ENCODE assay signal across 26 mouse cellular contexts in genomic region chr11:84391126-84391525, GRCm38 (mm10).
"Had no signal": no experiment of that assay in that cellular context is flagged by ENCODE, and none has a peak within 500 bp of the region (broad histone marks: within the 10 kb centered on the region; RNA-seq: fewer than 3 reads in every experiment).

No protein-coding gene starts in this region.

- DNase-seq: gastrocnemius, adult 2 months; gastrocnemius, postnatal 10 days; gastrocnemius, postnatal 25 days; heart, postnatal 4 days; kidney, adult 18-20 months; kidney, adult 8-10 months; kidney, postnatal 10 days; kidney, postnatal 25 days; kidney, postnatal 4 days; liver; liver, embryonic 13.5 days; liver, postnatal 0 days had no signal

- H3K9ac ChIP-seq: heart, embryonic 13.5 days; hindbrain, embryonic 12.5 days; hindbrain, embryonic 14.5 days; intestine, embryonic 15.5 days; limb, embryonic 12.5 days; liver, embryonic 13.5 days; liver, embryonic 15.5 days; liver, postnatal 0 days had no signal

- H3K4me2 ChIP-seq: heart, embryonic 13.5 days; hindbrain, embryonic 12.5 days; hindbrain, embryonic 14.5 days; intestine, embryonic 15.5 days; limb, embryonic 12.5 days; liver, embryonic 11.5 days; liver, embryonic 13.5 days; liver, embryonic 15.5 days had no signal

- H3K27ac ChIP-seq: gastrocnemius, adult 2 months; heart, embryonic 13.5 days; hindbrain, embryonic 10.5 days; hindbrain, embryonic 12.5 days; hindbrain, embryonic 14.5 days; intestine, embryonic 15.5 days; layer of hippocampus, adult 2 months; left cerebral cortex, adult 2 months; limb, embryonic 10.5 days; limb, embryonic 12.5 days; liver, embryonic 13.5 days; liver, embryonic 15.5 days had no signal

- ATAC-seq: hindbrain, embryonic 16.5 days; inflammation-experienced regulatory T-cells, adult 6 months; intestine, embryonic 15.5 days; intestine, postnatal 0 days; liver, postnatal 0 days had no signal

- H3K4me3 ChIP-seq: gastrocnemius, adult 2 months; heart, embryonic 13.5 days; hindbrain, embryonic 10.5 days; hindbrain, embryonic 12.5 days; intestine, embryonic 15.5 days; layer of hippocampus, adult 2 months; left cerebral cortex, adult 2 months; limb, embryonic 10.5 days; limb, embryonic 12.5 days; liver, embryonic 13.5 days; liver, embryonic 15.5 days had no signal

- H3K27me3 ChIP-seq: heart, embryonic 13.5 days; hindbrain, embryonic 12.5 days; intestine, embryonic 15.5 days; limb, embryonic 12.5 days; liver, embryonic 13.5 days; liver, embryonic 15.5 days had no signal

- H3K9me3 ChIP-seq: heart, embryonic 13.5 days; hindbrain, embryonic 10.5 days; hindbrain, embryonic 12.5 days; intestine, embryonic 15.5 days; limb, embryonic 10.5 days; limb, embryonic 12.5 days; liver, embryonic 13.5 days; liver, embryonic 15.5 days had no signal

- H3K36me3 ChIP-seq: intestine, embryonic 15.5 days had no signal

- H3K4me1 ChIP-seq: intestine, embryonic 15.5 days; limb, embryonic 10.5 days; limb, embryonic 12.5 days; liver, embryonic 13.5 days; liver, embryonic 15.5 days had no signal
